Mouse (Mus musculus) limb, embryonic 13.5 days (tissue): ENCODE results near the gene Tspan15. TPM values are rescaled to one million over a fixed set of nuclear protein-coding genes. Genes with fewer than 3 reads are reported as not detected.

Experiments used
- ATAC-seq: fragments of 200-750 bp; cut with Nextera tagmentation; 2 replicates; pipeline ENCODE4 v1.8.0; 2017; ENCODE audit warnings: low read depth, moderate number of reproducible peaks, moderate TSS enrichment; ENCODE audit not compliant: low FRiP score
- H3K27ac ChIP-seq: fragments of 300-500 bp; sonication (generic); 2 replicates; pipeline ENCODE4 v1.5.1; 2015; ENCODE audit warnings: inconsistent platforms, mild to moderate bottlenecking, moderate library complexity
- H3K27me3 ChIP-seq: fragments of 300-500 bp; sonication (generic); 2 replicates; pipeline ENCODE4 v1.6.1; 2015; ENCODE audit warnings: mild to moderate bottlenecking, inconsistent platforms
- H3K36me3 ChIP-seq: fragments of 300-500 bp; sonication (generic); 2 replicates; pipeline ENCODE4 v1.6.1; 2015; ENCODE audit warnings: inconsistent platforms, mild to moderate bottlenecking, moderate library complexity
- H3K4me1 ChIP-seq: fragments of 300-500 bp; sonication (generic); 2 replicates; pipeline ENCODE4 v1.6.1; 2015; ENCODE audit warnings: inconsistent platforms
- H3K4me2 ChIP-seq: fragments of 300-500 bp; sonication (generic); replicated peaks from 2 replicates; pipeline ENCODE4 v1.6.1; 2015; ENCODE audit warnings: inconsistent platforms, mild to moderate bottlenecking, moderate library complexity
- H3K4me3 ChIP-seq: fragments of 300-500 bp; sonication (generic); 2 replicates; pipeline ENCODE4 v1.5.1; 2015; ENCODE audit warnings: moderate library complexity, mild to moderate bottlenecking, inconsistent platforms
- H3K9ac ChIP-seq: fragments of 300-500 bp; sonication (generic); 2 replicates; pipeline ENCODE4 v1.6.1; 2015; ENCODE audit warnings: mild to moderate bottlenecking, inconsistent platforms
- H3K9me3 ChIP-seq: fragments of 300-500 bp; sonication (generic); 2 replicates; pipeline ENCODE4 v1.6.1; 2016; ENCODE audit warnings: inconsistent platforms
- WGBS: fragments of 180-500 bp; shearing (Covaris S2); methylation state at CpG from one replicate; pipeline ENCODE4 v1.1.7; 2015; 5-methylcytosine and 5-hydroxymethylcytosine counted together
- polyA plus RNA-seq: library from polyadenylated mRNA; unstranded; fragments of >200 nt; fragmentation: Nextera tagmentation; extraction: Ambion mirVana; gene quantifications from 2 replicates; pipeline ENCODE4 v1.2.1, GENCODE M21; 2015

The Tspan15 gene
- polyA plus RNA-seq, 1 experiment from 2014 or later, result 15.6 TPM

GRCm38 (mm10) chr10:62202574-62202973 lies 28.5 kb downstream of the Tspan15 start:
- no peak overlapping the region for H3K9ac ChIP-seq
- WGBS, result 71% methylated on average over 6 of the region's 6 CpGs

GRCm38 (mm10) chr10:62198891-62199290 lies 32.2 kb downstream of the Tspan15 start:
- no peaks in the 10 kb centered on the region for H3K9me3 ChIP-seq
- no peaks in the 10 kb centered on the region for H3K27me3 ChIP-seq
- H3K27ac ChIP-seq, result no peak overlapping the region
- H3K4me1 ChIP-seq, result no peaks in the 10 kb centered on the region
- H3K4me3 ChIP-seq, result no peak overlapping the region
- no peak for ATAC-seq
- WGBS, result 60% methylated on average over 1 of the region's 1 CpGs
- no peak overlapping the region for H3K4me2 ChIP-seq
- H3K36me3 ChIP-seq, result no peaks in the 10 kb centered on the region
- H3K9ac ChIP-seq, result no peak overlapping the region

More at GRCm38 (mm10) chr10:62202574-62202973, 28.5 kb downstream of the Tspan15 start:
- Histone ChIP-seq H3K4me2 (no peak overlapping the region), H3K36me3 (no peaks in the 10 kb centered on the region), H3K4me1 (no peaks in the 10 kb centered on the region), H3K4me3 (no peak overlapping the region), H3K27me3 (peaks cover 3% of the 10 kb centered on the region; the same call in 1 of the 2 replicates), H3K9me3 (no peaks in the 10 kb centered on the region), H3K27ac (no peak overlapping the region)
- ATAC-seq, result no peak

- Histone ChIP-seq H3K4me2 (no peak overlapping the region), H3K27me3 (no peaks in the 10 kb centered on the region), H3K9me3 (no peaks in the 10 kb centered on the region), H3K36me3 (no peaks in the 10 kb centered on the region), H3K27ac (no peak overlapping the region), H3K4me1 (no peaks in the 10 kb centered on the region), H3K4me3 (no peak overlapping the region), H3K9ac (no peak overlapping the region)
- WGBS, result 75% methylated on average over 4 of the region's 4 CpGs
- no peak for ATAC-seq
Measured at GRCm38 (mm10) chr10:62197403-62197802, 33.6 kb downstream of the Tspan15 start.

- no peaks in the 10 kb centered on the region for H3K27me3 ChIP-seq
- H3K9me3 ChIP-seq, result no peaks in the 10 kb centered on the region
- no peaks in the 10 kb centered on the region for H3K36me3 ChIP-seq
- no peak for ATAC-seq
- H3K9ac ChIP-seq, result no peak overlapping the region
- H3K4me1 ChIP-seq, result no peaks in the 10 kb centered on the region
- no peak overlapping the region for H3K4me3 ChIP-seq
- 48% methylated on average over 7 of the region's 7 CpGs for WGBS
- H3K27ac ChIP-seq, result no peak overlapping the region
- H3K4me2 ChIP-seq, result no peak overlapping the region
Measured at GRCm38 (mm10) chr10:62195376-62195775, 35.7 kb downstream of the Tspan15 start.

- no peak overlapping the region for H3K4me3 ChIP-seq
- H3K9me3 ChIP-seq, result no peaks in the 10 kb centered on the region
- no peak overlapping the region for H3K4me2 ChIP-seq
- H3K27ac ChIP-seq, result no peak overlapping the region
- peaks cover 4% of the 10 kb centered on the region; the same call in 1 of the 2 replicates for H3K4me1 ChIP-seq
- H3K27me3 ChIP-seq, result no peaks in the 10 kb centered on the region
- WGBS, result 45% methylated on average over 6 of the region's 6 CpGs
- no peak for ATAC-seq
- no peak overlapping the region for H3K9ac ChIP-seq
- H3K36me3 ChIP-seq, result no peaks in the 10 kb centered on the region
Measured at GRCm38 (mm10) chr10:62194946-62195345, 36.1 kb downstream of the Tspan15 start.

GRCm38 (mm10) chr10:62194461-62194860 lies 36.6 kb downstream of the Tspan15 start:
- no peaks in the 10 kb centered on the region for H3K9me3 ChIP-seq
- ATAC-seq, result no peak
- no peak overlapping the region for H3K4me3 ChIP-seq
- no peaks in the 10 kb centered on the region for H3K27me3 ChIP-seq
- H3K9ac ChIP-seq, result no peak overlapping the region
- no peaks in the 10 kb centered on the region for H3K36me3 ChIP-seq
- peaks cover 7% of the 10 kb centered on the region; the same call in 1 of the 2 replicates for H3K4me1 ChIP-seq
- H3K27ac ChIP-seq, result no peak overlapping the region
- 74% methylated on average over 5 of the region's 5 CpGs for WGBS
- H3K4me2 ChIP-seq, result no peak overlapping the region

- H3K4me2 ChIP-seq, result no peak overlapping the region
- no peak overlapping the region for H3K27ac ChIP-seq
- peaks cover 7% of the 10 kb centered on the region; the same call in 1 of the 2 replicates for H3K4me1 ChIP-seq
- no peaks in the 10 kb centered on the region for H3K9me3 ChIP-seq
- WGBS, result 85% methylated on average over 6 of the region's 6 CpGs
- H3K27me3 ChIP-seq, result no peaks in the 10 kb centered on the region
- H3K36me3 ChIP-seq, result no peaks in the 10 kb centered on the region
- no peak for ATAC-seq
- H3K4me3 ChIP-seq, result no peak overlapping the region
- H3K9ac ChIP-seq, result no peak overlapping the region
Measured at GRCm38 (mm10) chr10:62194043-62194442, 37.0 kb downstream of the Tspan15 start.

- WGBS, result 72% methylated on average over 9 of the region's 9 CpGs
- Histone ChIP-seq H3K27ac (no peak overlapping the region), H3K9me3 (no peaks in the 10 kb centered on the region), H3K4me3 (no peak overlapping the region), H3K27me3 (no peaks in the 10 kb centered on the region), H3K4me1 (peaks cover 7% of the 10 kb centered on the region; the same call in 1 of the 2 replicates), H3K4me2 (no peak overlapping the region), H3K9ac (no peak overlapping the region), H3K36me3 (no peaks in the 10 kb centered on the region)
- ATAC-seq, result no peak
Measured at GRCm38 (mm10) chr10:62192701-62193157, 38.3 kb downstream of the Tspan15 start.

- WGBS, result 88% methylated on average over 7 of the region's 7 CpGs
- H3K9me3 ChIP-seq, result no peaks in the 10 kb centered on the region
- no peak overlapping the region for H3K9ac ChIP-seq
- 0 out of 2 replicates have a peak, but pooled peaks cover 4% of the 10 kb centered on the region for H3K27me3 ChIP-seq
- no peak for ATAC-seq
- no peak overlapping the region for H3K4me3 ChIP-seq
- H3K4me2 ChIP-seq, result no peak overlapping the region
- H3K36me3 ChIP-seq, result no peaks in the 10 kb centered on the region
- H3K4me1 ChIP-seq, result peaks cover 7% of the 10 kb centered on the region; the same call in 1 of the 2 replicates
- no peak overlapping the region for H3K27ac ChIP-seq
Measured at GRCm38 (mm10) chr10:62190821-62191220, 40.2 kb downstream of the Tspan15 start.

GRCm38 (mm10) chr10:62189910-62190309 lies 41.1 kb downstream of the Tspan15 start:
- Histone ChIP-seq H3K4me3 (no peak overlapping the region), H3K36me3 (no peaks in the 10 kb centered on the region), H3K4me2 (no peak overlapping the region), H3K4me1 (peaks cover 7% of the 10 kb centered on the region; the same call in 1 of the 2 replicates), H3K27me3 (0 out of 2 replicates have a peak, but pooled peaks cover 7% of the 10 kb centered on the region), H3K27ac (no peak overlapping the region), H3K9ac (no peak overlapping the region), H3K9me3 (no peaks in the 10 kb centered on the region)
- WGBS, result 64% methylated on average over 4 of the region's 4 CpGs
- ATAC-seq, result no peak; the same call in 1 of the 2 replicates

GRCm38 (mm10) chr10:62189303-62189702 lies 41.7 kb downstream of the Tspan15 start:
- no peak for ATAC-seq
- Histone ChIP-seq H3K27ac (no peak overlapping the region), H3K4me1 (peaks cover 7% of the 10 kb centered on the region; the same call in 1 of the 2 replicates), H3K9me3 (no peaks in the 10 kb centered on the region), H3K36me3 (no peaks in the 10 kb centered on the region), H3K4me2 (no peak overlapping the region), H3K9ac (no peak overlapping the region), H3K27me3 (0 out of 2 replicates have a peak, but pooled peaks cover 7% of the 10 kb centered on the region), H3K4me3 (no peak overlapping the region)
- WGBS, result 65% methylated on average over 3 of the region's 3 CpGs

- peaks cover 11% of the 10 kb centered on the region; the same call in 1 of the 2 replicates for H3K27me3 ChIP-seq
- H3K4me1 ChIP-seq, result peaks cover 7% of the 10 kb centered on the region; the same call in 1 of the 2 replicates
- H3K36me3 ChIP-seq, result no peaks in the 10 kb centered on the region
- H3K9me3 ChIP-seq, result no peaks in the 10 kb centered on the region
- no peak overlapping the region for H3K4me2 ChIP-seq
- no peak overlapping the region for H3K4me3 ChIP-seq
- ATAC-seq, result peak; percentile 34; the same call in 1 of the 2 replicates
- H3K27ac ChIP-seq, result no peak overlapping the region
- 21% methylated on average over 7 of the region's 7 CpGs for WGBS
- no peak overlapping the region for H3K9ac ChIP-seq
Measured at GRCm38 (mm10) chr10:62186882-62187281, 44.2 kb downstream of the Tspan15 start.

- Histone ChIP-seq H3K4me2 (no peak overlapping the region), H3K9me3 (no peaks in the 10 kb centered on the region), H3K36me3 (no peaks in the 10 kb centered on the region), H3K9ac (no peak overlapping the region), H3K27me3 (peaks cover 11% of the 10 kb centered on the region; the same call in 1 of the 2 replicates), H3K27ac (no peak overlapping the region), H3K4me1 (no peaks in the 10 kb centered on the region), H3K4me3 (no peak overlapping the region)
- ATAC-seq, result peak; percentile 51
- 3% methylated on average over 10 of the region's 10 CpGs for WGBS
Measured at GRCm38 (mm10) chr10:62183053-62183452, 48.0 kb downstream of the Tspan15 start.
